Mouse (Mus musculus): ENCODE measurements around the gene Acvr1.

The Acvr1 gene

GRCm38 (mm10) chr2:58476956-58477715 lies 89.8 kb downstream of the Acvr1 start:
- peak; percentile 82 to 94 for DNase-seq

GRCm38 (mm10) chr2:58475578-58475977 lies 91.4 kb downstream of the Acvr1 start:
- DNase-seq, result no peak

- DNase-seq, result no peak
These were observed 96.7 kb downstream of the Acvr1 start for GRCm38 (mm10) chr2:58470290-58470689.

- no peak for DNase-seq
These were observed 97.1 kb downstream of the Acvr1 start, which contains the start of gene Gm17409 for GRCm38 (mm10) chr2:58469816-58470215. Gm17409 (plus strand) TSS chr2:58470116.

GRCm38 (mm10) chr2:58458820-58459371 lies 108.1 kb downstream of the Acvr1 start:
- peak; percentile 45 to 46 for DNase-seq

GRCm38 (mm10) chr2:58457488-58457865 lies 109.5 kb downstream of the Acvr1 start:
- no peak for DNase-seq

GRCm38 (mm10) chr2:58456843-58457487 lies 110.0 kb downstream of the Acvr1 start:
- no peak for DNase-seq

GRCm38 (mm10) chr2:58454095-58454865 lies 112.7 kb downstream of the Acvr1 start:
- DNase-seq, result no peak

GRCm38 (mm10) chr2:58447001-58447400 lies 120.0 kb downstream of the Acvr1 start:
- DNase-seq, result no peak

- DNase-seq, result no peak
These were observed 123.8 kb downstream of the Acvr1 start for GRCm38 (mm10) chr2:58443163-58443562.

- no peak for DNase-seq
These were observed 130.0 kb downstream of the Acvr1 start for GRCm38 (mm10) chr2:58436911-58437310.

GRCm38 (mm10) chr2:58435507-58435906 lies 131.4 kb downstream of the Acvr1 start:
- DNase-seq, result no peak

- DNase-seq, result no peak
These were observed 132.5 kb downstream of the Acvr1 start for GRCm38 (mm10) chr2:58434438-58434837.

GRCm38 (mm10) chr2:58433317-58433716 lies 133.6 kb downstream of the Acvr1 start:
- DNase-seq, result no peak

- no peak for DNase-seq
These were observed 134.7 kb downstream of the Acvr1 start for GRCm38 (mm10) chr2:58432211-58432610.

GRCm38 (mm10) chr2:58425436-58426004 lies 141.4 kb downstream of the Acvr1 start:
- no peak for DNase-seq

GRCm38 (mm10) chr2:58423319-58423718 lies 143.6 kb downstream of the Acvr1 start:
- DNase-seq, result no peak

- no peak for DNase-seq
These were observed 147.4 kb downstream of the Acvr1 start for GRCm38 (mm10) chr2:58419571-58419970.

- no peak for DNase-seq
These were observed 148.8 kb downstream of the Acvr1 start for GRCm38 (mm10) chr2:58418109-58418508.

- no peak for DNase-seq
These were observed 149.3 kb downstream of the Acvr1 start for GRCm38 (mm10) chr2:58417684-58418083.

- no peak for DNase-seq
These were observed 151.9 kb downstream of the Acvr1 start for GRCm38 (mm10) chr2:58415037-58415436.

GRCm38 (mm10) chr2:58408926-58409634 lies 157.9 kb downstream of the Acvr1 start:
- DNase-seq, result no peak

Data from kidney, postnatal 25 days (tissue).